Mouse (Mus musculus) spleen, adult 2 months (tissue): ENCODE measurements at regions not wholly inside any gene's neighbourhood (a gene's known extent, or its start where the extent isn't known, plus 50 kb on each side); places are given as distances from the start of the nearest gene placed in this dataset.

Source experiments
- DNase-seq, 2 experiments: peaks; one replicate each; pipeline versions ENCODE4 v3.0.0 to v3.0.0-alpha.2; 2012 to 2021; ENCODE audit warnings: low spot score in 2 of 2, low read depth in 1 of 2
- H3K27ac ChIP-seq: fragments of 200-500 bp; 2 replicates; pipeline ENCODE4 v1.5.1; 2012; ENCODE audit warnings: low read length, inconsistent platforms; ENCODE audit not compliant: insufficient read depth
- H3K27me3 ChIP-seq: fragments of 200-500 bp; 2 replicates; pipeline ENCODE4 v1.6.1; 2012; ENCODE audit warnings: mild to moderate bottlenecking, moderate library complexity, low read length, inconsistent platforms; ENCODE audit not compliant: control insufficient read depth, insufficient read depth
- H3K36me3 ChIP-seq: fragments of 200-500 bp; 2 replicates; pipeline ENCODE4 v1.6.1; 2012; ENCODE audit warnings: mild to moderate bottlenecking, low read length, inconsistent platforms; ENCODE audit not compliant: control insufficient read depth, insufficient read depth
- H3K4me1 ChIP-seq: fragments of 200-500 bp; 2 replicates; pipeline ENCODE4 v1.6.1; 2011; ENCODE audit warnings: inconsistent platforms; ENCODE audit not compliant: control insufficient read depth, insufficient read depth, insufficient read length
- H3K4me3 ChIP-seq: fragments of 200-500 bp; 2 replicates; pipeline ENCODE4 v1.5.1; 2011; ENCODE audit warnings: mild to moderate bottlenecking, inconsistent platforms; ENCODE audit not compliant: insufficient read depth, insufficient read length; ENCODE audit errors: extremely low read depth
- CTCF ChIP-seq: fragments of 200-500 bp; IDR thresholded peaks from 2 replicates; pipeline ENCODE4 v1.5.1; 2011; ENCODE audit warnings: mild to moderate bottlenecking, inconsistent platforms; ENCODE audit not compliant: insufficient read depth, insufficient read length, insufficient replicate concordance; ENCODE audit errors: extremely low read depth
- POLR2A ChIP-seq: fragments of 200-500 bp; IDR thresholded peaks from 2 replicates; pipeline ENCODE4 v1.6.1; 2011; ENCODE audit warnings: low read depth, low read length, inconsistent platforms
- WGBS: fragments of 180-500 bp; shearing (Covaris S2); methylation state at CpG from one replicate; pipeline ENCODE4 v1.1.7; 2018; 5-methylcytosine and 5-hydroxymethylcytosine counted together

GRCm38 (mm10) chr15:59169831-59170230, 280.7 kb downstream of the Gm49356 start:
- Histone ChIP-seq H3K4me1 (no peaks in the 10 kb centered on the region), H3K27ac (no peak overlapping the region), H3K27me3 (0 out of 2 replicates have a peak, but pooled peaks cover 1% of the 10 kb centered on the region), H3K36me3 (no peaks in the 10 kb centered on the region), H3K4me3 (no peak overlapping the region)
- no peak for DNase-seq
- WGBS = 89% methylated on average over 3 of the region's 3 CpGs
- no peak for TF ChIP-seq POLR2A
- TF ChIP-seq CTCF = no peak

GRCm38 (mm10) chr15:59171120-59171519, 282.0 kb downstream of the Gm49356 start:
- WGBS = 59% methylated on average over 6 of the region's 6 CpGs

GRCm38 (mm10) chr15:59173452-59174245, 284.6 kb downstream of the Gm49356 start:
- no peak for DNase-seq
- no peaks in the 10 kb centered on the region for H3K4me1 ChIP-seq
- no peak overlapping the region for H3K4me3 ChIP-seq
- H3K27ac ChIP-seq = no peak overlapping the region
- no peaks in the 10 kb centered on the region for H3K36me3 ChIP-seq
- 0 out of 2 replicates have a peak, but pooled peaks cover 1% of the 10 kb centered on the region for H3K27me3 ChIP-seq
- WGBS = 88% methylated on average over 21 of the region's 21 CpGs
- TF ChIP-seq CTCF (no peak), POLR2A (no peak)

More at GRCm38 (mm10) chr15:59171120-59171519, 282.0 kb downstream of the Gm49356 start:
- Histone ChIP-seq H3K4me3 (no peak overlapping the region), H3K27me3 (0 out of 2 replicates have a peak, but pooled peaks cover 1% of the 10 kb centered on the region), H3K36me3 (no peaks in the 10 kb centered on the region), H3K4me1 (no peaks in the 10 kb centered on the region), H3K27ac (no peak overlapping the region)
- no peak for DNase-seq
- no peak for TF ChIP-seq CTCF
- TF ChIP-seq POLR2A = no peak

GRCm38 (mm10) chr15:59174246-59174751, 285.2 kb downstream of the Gm49356 start:
- no peak overlapping the region for H3K27ac ChIP-seq
- WGBS = 56% methylated on average over 7 of the region's 7 CpGs
- H3K27me3 ChIP-seq = no peaks in the 10 kb centered on the region
- no peak for TF ChIP-seq CTCF
- no peak for TF ChIP-seq POLR2A
- no peak for DNase-seq
- no peaks in the 10 kb centered on the region for H3K4me1 ChIP-seq
- no peaks in the 10 kb centered on the region for H3K36me3 ChIP-seq
- H3K4me3 ChIP-seq = no peak overlapping the region

GRCm38 (mm10) chr15:59174893-59175531, 285.9 kb downstream of the Gm49356 start:
- H3K4me3 ChIP-seq = no peak overlapping the region

GRCm38 (mm10) chr15:59180076-59180475, 291.0 kb downstream of the Gm49356 start:
- Histone ChIP-seq H3K27me3 (no peaks in the 10 kb centered on the region), H3K36me3 (no peaks in the 10 kb centered on the region), H3K4me3 (no peak overlapping the region), H3K27ac (no peak overlapping the region), H3K4me1 (no peaks in the 10 kb centered on the region)
- no peak for TF ChIP-seq CTCF
- TF ChIP-seq POLR2A = no peak
- DNase-seq = no peak
- WGBS = 88% methylated on average over 3 of the region's 3 CpGs

More at GRCm38 (mm10) chr15:59174893-59175531, 285.9 kb downstream of the Gm49356 start:
- WGBS = 88% methylated on average over 8 of the region's 8 CpGs
- Histone ChIP-seq H3K4me1 (no peaks in the 10 kb centered on the region), H3K27me3 (no peaks in the 10 kb centered on the region), H3K27ac (no peak overlapping the region), H3K36me3 (no peaks in the 10 kb centered on the region)
- no peak for DNase-seq
- no peak for TF ChIP-seq POLR2A
